Mouse (Mus musculus) stomach, embryonic 14.5 days (tissue): ENCODE data around the gene Tmem268. TPM values are rescaled to one million over a fixed set of nuclear protein-coding genes. Genes with fewer than 3 reads are reported as not detected.

Source experiments
- ATAC-seq: fragments of 200-750 bp; cut with Nextera tagmentation; 2 replicates; pipeline ENCODE4 v1.8.0; 2017; ENCODE audit warnings: low read depth, moderate TSS enrichment; ENCODE audit not compliant: insufficient number of reproducible peaks, insufficient read depth, low FRiP score
- H3K27ac ChIP-seq: fragments of 300-500 bp; sonication (generic); 2 replicates; pipeline ENCODE4 v1.5.1; 2014; ENCODE audit warnings: mild to moderate bottlenecking, low read length, moderate library complexity, mixed read lengths
- H3K27me3 ChIP-seq: fragments of 300-500 bp; sonication (generic); 2 replicates; pipeline ENCODE4 v1.6.1; 2014; ENCODE audit warnings: low read length, control low read depth, mixed read lengths; ENCODE audit not compliant: control insufficient read depth, insufficient read depth
- H3K36me3 ChIP-seq: fragments of 300-500 bp; sonication (generic); 2 replicates; pipeline ENCODE4 v1.6.1; 2014; ENCODE audit warnings: mild to moderate bottlenecking, control low read depth, low read length, moderate library complexity, mixed read lengths; ENCODE audit not compliant: control insufficient read depth, insufficient read depth
- H3K4me1 ChIP-seq: fragments of 300-500 bp; sonication (generic); 2 replicates; pipeline ENCODE4 v1.6.1; 2014; ENCODE audit warnings: low read length, control low read depth, mixed read lengths; ENCODE audit not compliant: control insufficient read depth, insufficient read depth
- H3K4me2 ChIP-seq: fragments of 300-500 bp; sonication (generic); replicated peaks from 2 replicates; pipeline ENCODE4 v1.6.1; 2014; ENCODE audit warnings: low read depth, low read length, control low read depth
- H3K4me3 ChIP-seq: fragments of 300-500 bp; sonication (generic); 2 replicates; pipeline ENCODE4 v1.5.1; 2014; ENCODE audit warnings: low read depth, low read length, control low read depth
- H3K9ac ChIP-seq: fragments of 300-500 bp; sonication (generic); replicated peaks from 2 replicates; pipeline ENCODE4 v1.6.1; 2014; ENCODE audit warnings: low read depth, mild to moderate bottlenecking, control low read depth, low read length, moderate library complexity, mixed read lengths
- H3K9me3 ChIP-seq: fragments of 300-500 bp; sonication (generic); 2 replicates; pipeline ENCODE4 v1.6.1; 2016; ENCODE audit warnings: low read depth, low read length, control low read depth; ENCODE audit not compliant: control insufficient read depth
- WGBS: fragments of 180-500 bp; shearing (Covaris S2); extraction: QIAGEN DNeasy Blood & Tissue Kit; methylation state at CpG from one replicate; pipeline ENCODE4 v1.1.7; 2014; 5-methylcytosine and 5-hydroxymethylcytosine counted together
- polyA plus RNA-seq: library from polyadenylated mRNA; unstranded; fragments of >200 nt; fragmentation: Nextera tagmentation; extraction: Ambion mirVana; gene quantifications from 2 replicates; pipeline ENCODE4 v1.2.1, GENCODE M21; 2014

The Tmem268 gene
- 4.9 and 7.0 TPM in 2 replicates for polyA plus RNA-seq

- Histone ChIP-seq H3K4me2 (peak within 1 kb of the TSS; percentile 80), H3K4me1 (peaks cover 38% of the 10 kb centered on the region), H3K27ac (no peak within 1 kb of the TSS; the same call in 1 of the 2 replicates), H3K4me3 (peak within 1 kb of the TSS; percentile 65), H3K9me3 (no peaks in the 10 kb centered on the region), H3K36me3 (no peaks in the 10 kb centered on the region), H3K27me3 (no peaks in the 10 kb centered on the region), H3K9ac (peak within 1 kb of the TSS; percentile 83)
- ATAC-seq, result peak; percentile 76
- WGBS, result under 1% methylated on average over 57 of the region's 81 CpGs
Observed at GRCm38 (mm10) chr4:63558407-63559081, at the start of gene Tmem268. Tmem268 (plus strand) TSS chr4:63558781.

DNA sequence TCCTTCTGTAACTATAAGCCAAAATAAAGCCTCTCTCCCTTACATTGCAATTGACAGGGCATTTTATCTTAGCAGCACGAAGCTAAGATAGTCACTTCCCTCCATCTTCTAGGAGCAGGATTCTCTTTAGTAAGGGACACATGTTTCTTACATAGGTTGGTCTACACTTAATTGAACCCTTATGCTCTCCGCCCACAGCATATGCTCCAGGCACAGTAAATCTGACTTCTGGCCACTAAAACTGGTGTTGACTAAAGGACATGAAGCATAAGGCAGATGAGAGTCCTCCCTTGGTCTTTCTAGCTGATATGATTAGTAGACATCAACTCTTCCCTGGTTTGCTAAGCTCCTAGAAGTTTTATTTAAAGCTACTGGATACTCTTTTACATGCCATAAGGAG lies 45.7 kb upstream of the Tmem268 start:
- no peak for ATAC-seq
- no peak overlapping the region for H3K4me2 ChIP-seq
- 80% methylated on average over 2 of the region's 2 CpGs for WGBS
- H3K27me3 ChIP-seq, result no peaks in the 10 kb centered on the region
- no peak overlapping the region for H3K4me3 ChIP-seq
- H3K27ac ChIP-seq, result no peak overlapping the region
- H3K36me3 ChIP-seq, result no peaks in the 10 kb centered on the region
- H3K9ac ChIP-seq, result no peak overlapping the region
- no peaks in the 10 kb centered on the region for H3K4me1 ChIP-seq
- H3K9me3 ChIP-seq, result no peaks in the 10 kb centered on the region

GRCm38 (mm10) chr4:63514454-63514984 lies 44.1 kb upstream of the Tmem268 start:
- H3K9ac ChIP-seq, result no peak overlapping the region
- no peak for ATAC-seq
- no peak overlapping the region for H3K4me2 ChIP-seq
- no peak overlapping the region for H3K4me3 ChIP-seq
- no peaks in the 10 kb centered on the region for H3K4me1 ChIP-seq
- no peaks in the 10 kb centered on the region for H3K9me3 ChIP-seq
- WGBS, result 68% methylated on average over 4 of the region's 4 CpGs
- no peaks in the 10 kb centered on the region for H3K36me3 ChIP-seq
- H3K27ac ChIP-seq, result no peak overlapping the region
- H3K27me3 ChIP-seq, result no peaks in the 10 kb centered on the region

- no peaks in the 10 kb centered on the region for H3K36me3 ChIP-seq
- no peak overlapping the region for H3K27ac ChIP-seq
- H3K4me1 ChIP-seq, result no peaks in the 10 kb centered on the region
- no peak overlapping the region for H3K4me3 ChIP-seq
- 76% methylated on average over 5 of the region's 5 CpGs for WGBS
- no peak overlapping the region for H3K9ac ChIP-seq
- H3K27me3 ChIP-seq, result no peaks in the 10 kb centered on the region
- H3K4me2 ChIP-seq, result no peak overlapping the region
- H3K9me3 ChIP-seq, result no peaks in the 10 kb centered on the region
- ATAC-seq, result no peak
Observed at GRCm38 (mm10) chr4:63515021-63515420, 43.6 kb upstream of the Tmem268 start.

DNA sequence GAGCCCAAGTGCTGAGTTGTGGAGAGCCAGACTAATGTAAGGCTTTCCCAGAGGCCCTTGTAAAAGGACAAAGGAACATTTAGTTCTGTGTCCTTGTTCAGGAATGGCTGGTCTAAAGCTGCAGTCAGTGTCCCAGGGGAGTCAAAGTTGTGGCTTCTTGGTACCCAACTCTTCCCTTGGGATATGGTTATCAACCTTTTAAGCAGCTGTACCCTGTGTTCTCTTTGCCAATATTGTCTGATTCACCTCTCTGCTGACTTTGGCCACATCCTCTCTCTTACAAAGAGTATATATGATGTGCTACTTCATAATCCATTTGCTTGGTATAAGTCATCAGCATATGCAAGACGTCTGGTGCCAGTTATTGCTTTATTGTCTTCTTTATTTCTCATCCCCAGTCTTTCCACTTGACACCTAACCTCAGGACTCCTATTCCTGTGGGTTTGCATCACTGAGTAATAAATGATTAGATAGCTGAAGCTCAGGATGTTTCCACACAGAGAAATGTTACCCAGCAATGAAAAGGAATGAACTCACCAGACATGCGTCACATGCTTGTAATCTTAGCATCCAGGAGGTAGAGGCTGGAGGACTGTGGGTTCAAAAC lies 36.7 kb upstream of the Tmem268 start:
- no peak overlapping the region for H3K4me3 ChIP-seq
- WGBS, result 73% methylated on average over 2 of the region's 2 CpGs
- no peak overlapping the region for H3K4me2 ChIP-seq
- no peaks in the 10 kb centered on the region for H3K27me3 ChIP-seq
- no peak overlapping the region for H3K27ac ChIP-seq
- ATAC-seq, result no peak
- no peaks in the 10 kb centered on the region for H3K36me3 ChIP-seq
- no peaks in the 10 kb centered on the region for H3K9me3 ChIP-seq
- no peaks in the 10 kb centered on the region for H3K4me1 ChIP-seq
- H3K9ac ChIP-seq, result no peak overlapping the region

- Histone ChIP-seq H3K4me3 (no peak overlapping the region), H3K27me3 (no peaks in the 10 kb centered on the region), H3K36me3 (no peaks in the 10 kb centered on the region), H3K9me3 (no peaks in the 10 kb centered on the region), H3K4me2 (no peak overlapping the region), H3K27ac (no peak overlapping the region), H3K9ac (no peak overlapping the region), H3K4me1 (no peaks in the 10 kb centered on the region)
- 72% methylated on average over 8 of the region's 8 CpGs for WGBS
- no peak for ATAC-seq
Observed at GRCm38 (mm10) chr4:63525514-63525913, 33.1 kb upstream of the Tmem268 start.

- WGBS, result 75% methylated on average over 6 of the region's 6 CpGs
- H3K27ac ChIP-seq, result no peak overlapping the region
- H3K4me1 ChIP-seq, result no peaks in the 10 kb centered on the region
- H3K36me3 ChIP-seq, result no peaks in the 10 kb centered on the region
- no peak for ATAC-seq
- no peaks in the 10 kb centered on the region for H3K27me3 ChIP-seq
- H3K9ac ChIP-seq, result no peak overlapping the region
- H3K4me3 ChIP-seq, result no peak overlapping the region
- no peak overlapping the region for H3K4me2 ChIP-seq
- H3K9me3 ChIP-seq, result no peaks in the 10 kb centered on the region
Observed at GRCm38 (mm10) chr4:63528946-63529345, 29.6 kb upstream of the Tmem268 start.

DNA sequence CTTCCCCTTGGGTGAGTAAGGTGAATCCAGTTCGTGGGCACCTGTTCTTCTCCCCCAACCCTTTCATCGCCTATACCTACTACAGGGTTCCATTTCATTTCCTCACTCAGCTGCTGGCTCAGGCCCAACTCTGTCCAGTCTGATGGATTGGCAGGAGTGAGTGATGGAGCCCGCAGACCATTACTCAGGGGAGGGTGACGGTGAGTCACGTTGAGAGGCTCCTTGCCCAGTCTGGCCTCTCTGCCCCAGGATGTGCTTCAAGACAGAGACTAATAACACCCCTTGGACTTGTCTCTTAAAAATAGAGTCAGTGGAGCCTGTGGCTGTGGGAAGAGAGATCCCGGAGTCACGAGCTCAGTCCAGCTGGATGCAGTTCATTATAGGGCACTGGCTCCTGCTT lies 28.2 kb upstream of the Tmem268 start:
- Histone ChIP-seq H3K36me3 (no peaks in the 10 kb centered on the region), H3K27ac (no peak overlapping the region), H3K9me3 (no peaks in the 10 kb centered on the region), H3K4me3 (no peak overlapping the region), H3K4me2 (no peak overlapping the region), H3K9ac (no peak overlapping the region), H3K4me1 (no peaks in the 10 kb centered on the region), H3K27me3 (no peaks in the 10 kb centered on the region)
- 71% methylated on average over 7 of the region's 7 CpGs for WGBS
- ATAC-seq, result no peak
